Mouse (Mus musculus) gonadal fat pad, adult 2 months (tissue): ENCODE results near the gene St8sia1. TPM values are rescaled to one million over a fixed set of nuclear protein-coding genes. Genes with fewer than 3 reads are reported as not detected.

Experiments
- DNase-seq: peaks from one replicate; pipeline ENCODE4 v3.0.0-alpha.2; 2012; ENCODE audit warnings: low read depth
- polyA plus RNA-seq: library from polyadenylated mRNA; depleted of rRNA; stranded (reverse); fragments of >200 nt; gene quantifications from 2 replicates; pipeline ENCODE4 v1.2.3, GENCODE M21; 2012

Gene St8sia1
- polyA plus RNA-seq, 1 experiment: 0.04 TPM

DNA sequence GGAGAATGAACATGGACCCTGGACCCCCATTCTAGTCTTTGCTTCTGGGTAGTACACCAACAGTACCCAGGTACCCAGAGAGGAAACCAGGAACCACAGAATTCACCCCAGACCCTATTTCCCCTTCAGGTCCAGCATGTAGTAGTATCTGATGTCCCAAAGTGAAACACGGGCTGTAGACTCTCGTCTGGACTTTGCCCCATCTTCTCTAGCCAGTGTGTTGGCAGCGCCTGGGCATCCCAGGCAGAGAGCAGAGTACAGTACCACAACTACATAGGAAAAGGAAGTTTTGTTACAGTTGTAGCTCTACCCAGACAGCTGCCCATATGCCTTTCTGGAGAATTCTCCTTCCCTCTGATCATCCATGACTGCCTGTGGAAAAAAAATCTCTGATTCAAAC is 134.0 kb downstream of the St8sia1 start:
- no peak for DNase-seq

GRCm38 (mm10) chr6:142825449-142825848 is 138.8 kb downstream of the St8sia1 start:
- no peak for DNase-seq

- no peak for DNase-seq
These were observed 141.1 kb downstream of the St8sia1 start for GRCm38 (mm10) chr6:142823008-142823787.

DNA sequence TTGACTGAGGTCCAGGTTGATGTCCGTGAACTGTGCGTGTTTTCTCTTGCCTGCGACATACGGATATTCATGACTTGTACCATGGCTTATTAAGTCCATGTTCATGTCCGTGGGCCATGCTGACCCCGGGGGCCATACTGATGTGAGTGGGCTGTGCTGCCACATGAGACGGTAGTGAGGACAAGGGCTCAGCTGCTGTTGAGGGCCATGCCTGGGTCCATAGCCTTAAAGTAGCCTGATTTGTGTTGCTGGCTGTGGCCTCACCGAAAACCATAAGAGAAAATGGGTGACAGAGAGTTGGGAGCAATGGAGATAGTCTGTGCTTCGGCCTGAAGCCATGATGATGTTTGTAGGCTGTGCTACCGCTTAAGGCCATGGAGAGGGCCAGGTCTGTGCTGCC is 145.9 kb downstream of the St8sia1 start:
- no peak for DNase-seq

GRCm38 (mm10) chr6:142815513-142815912 is 148.7 kb downstream of the St8sia1 start:
- DNase-seq: no peak

DNA sequence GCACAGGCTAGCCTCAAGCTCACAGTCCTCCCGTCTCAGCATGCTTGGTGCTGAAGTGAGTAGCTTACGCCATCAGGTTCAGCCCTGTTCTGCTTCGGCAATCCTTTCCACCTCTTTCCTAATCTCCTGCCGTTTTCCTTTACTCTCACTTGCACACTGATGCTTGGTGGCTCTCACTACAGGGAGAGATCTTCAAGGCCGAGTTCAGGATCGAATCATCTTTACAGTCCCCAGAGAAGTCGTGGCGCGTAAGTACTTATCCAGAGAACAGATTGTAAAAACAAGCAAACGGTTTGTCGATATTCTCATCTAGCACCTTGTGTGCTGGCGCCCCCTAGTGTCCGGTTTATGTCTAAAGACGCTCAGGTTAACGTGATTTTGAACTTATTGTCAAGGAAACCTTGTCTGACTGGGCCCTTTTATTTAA is 149.7 kb downstream of the St8sia1 start:
- peak; percentile 6 for DNase-seq

- DNase-seq: no peak
These were observed 150.2 kb downstream of the St8sia1 start for GRCm38 (mm10) chr6:142814011-142814410.

DNA sequence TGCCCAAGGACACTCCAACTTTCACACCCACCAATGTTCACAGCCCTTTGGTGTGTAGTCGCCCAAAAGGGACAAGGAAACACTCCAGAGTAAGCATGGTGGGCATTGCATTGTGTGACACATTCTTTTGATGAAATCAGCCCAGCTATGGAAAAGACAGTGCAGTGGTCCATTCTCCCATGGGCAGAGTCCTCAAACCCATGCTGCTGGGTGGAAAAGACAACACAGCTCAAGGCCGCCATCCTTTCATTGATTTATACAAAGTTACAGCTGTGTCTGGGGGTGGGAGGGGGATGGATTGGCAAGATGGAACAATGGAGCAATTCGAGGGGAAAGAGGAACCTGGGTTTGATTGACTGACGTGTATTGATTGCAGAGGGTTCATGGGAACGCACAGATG is 151.3 kb downstream of the St8sia1 start:
- no peak for DNase-seq

GRCm38 (mm10) chr6:142810239-142810638 is 154.0 kb downstream of the St8sia1 start:
- no peak for DNase-seq

GRCm38 (mm10) chr6:142809373-142810098 is 154.7 kb downstream of the St8sia1 start:
- no peak for DNase-seq

- DNase-seq: no peak
These were observed 157.9 kb downstream of the St8sia1 start for GRCm38 (mm10) chr6:142806326-142806725.

GRCm38 (mm10) chr6:142804402-142804801 is 159.8 kb downstream of the St8sia1 start, which contains the start of gene Sult6b2:
Gene Sult6b2 (minus strand): TSS chr6:142804502.
- no peak for DNase-seq

GRCm38 (mm10) chr6:142802617-142803525 is 161.4 kb downstream of the St8sia1 start:
- no peak for DNase-seq

DNA sequence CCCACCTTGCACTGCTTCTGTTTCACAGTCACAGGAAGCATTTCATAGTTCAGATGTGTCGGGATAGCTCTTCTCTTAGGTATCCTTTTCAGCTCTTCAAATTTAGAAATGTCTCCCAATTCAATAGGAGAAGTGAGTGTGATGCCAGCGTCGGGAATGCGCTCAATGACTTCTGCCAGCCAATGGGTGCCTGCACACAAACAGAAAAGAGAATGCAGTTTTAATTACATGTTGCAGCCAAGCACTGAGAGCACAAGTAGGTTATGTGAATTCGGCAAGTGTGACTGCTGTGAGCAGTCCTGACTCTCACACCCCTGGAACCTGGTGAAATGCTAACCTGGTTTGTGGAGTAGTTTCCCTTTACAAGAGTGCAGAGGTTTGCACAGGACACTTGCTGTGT is 162.6 kb downstream of the St8sia1 start:
- no peak for DNase-seq

- DNase-seq: no peak
These were observed 164.4 kb downstream of the St8sia1 start for GRCm38 (mm10) chr6:142799704-142800374.

DNA sequence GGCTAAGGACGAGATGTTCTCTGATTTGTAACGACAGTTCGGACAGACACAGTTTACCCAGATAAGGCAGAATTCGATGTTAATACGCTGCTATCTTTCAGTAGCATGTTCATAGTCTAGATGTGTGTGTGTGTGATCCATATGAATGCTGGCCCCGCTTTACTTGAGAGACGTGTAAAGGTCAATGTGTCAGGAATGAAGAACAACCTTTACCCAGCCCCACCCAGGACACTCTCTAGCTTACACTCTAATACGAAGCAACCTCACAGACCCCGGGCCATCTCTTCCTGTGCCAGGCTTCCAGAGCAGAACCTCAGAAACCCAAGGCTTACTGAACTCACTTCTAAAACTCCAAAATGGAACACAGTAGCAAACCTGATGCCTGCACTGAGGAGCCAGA is 165.4 kb downstream of the St8sia1 start:
- no peak for DNase-seq

GRCm38 (mm10) chr6:142797996-142798395 is 166.3 kb downstream of the St8sia1 start:
- DNase-seq: no peak

DNA sequence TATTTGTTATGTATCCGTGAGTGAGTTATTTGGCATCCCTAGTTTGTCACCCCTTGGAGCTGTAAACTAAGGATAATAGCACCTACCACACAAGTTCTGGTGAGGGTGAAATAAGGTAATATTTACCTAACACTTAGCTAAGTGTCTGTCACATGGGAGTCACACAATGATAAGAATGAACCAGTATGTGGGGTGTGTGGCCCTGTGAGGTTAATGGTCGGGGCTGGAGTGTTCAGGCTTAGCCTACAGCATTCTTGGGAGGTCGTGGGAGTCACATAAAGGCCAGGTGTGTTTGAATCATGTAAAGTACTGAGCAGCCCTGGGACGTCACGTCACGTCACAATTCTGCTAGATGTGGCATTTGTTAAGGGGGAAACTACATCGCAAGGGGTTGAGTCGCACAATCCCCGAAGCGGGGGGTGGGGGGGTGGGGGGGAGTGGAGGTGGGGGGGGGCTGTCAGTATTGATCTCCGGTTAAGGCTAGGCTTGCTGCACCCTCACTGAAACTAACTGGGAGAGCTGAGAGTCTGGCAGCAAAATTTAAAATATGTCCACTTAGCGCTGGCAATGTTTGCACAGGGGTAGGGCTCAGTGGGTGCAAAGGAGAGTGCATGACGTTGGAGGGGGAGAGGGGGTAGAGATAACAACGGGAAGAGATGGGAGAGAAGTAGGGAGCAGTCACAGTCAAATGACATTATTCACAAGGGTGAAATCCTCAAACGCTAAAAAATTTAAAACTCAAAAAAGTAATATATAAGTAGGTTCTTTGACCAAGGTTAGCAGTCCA is 168.4 kb downstream of the St8sia1 start:
- no peak for DNase-seq

DNA sequence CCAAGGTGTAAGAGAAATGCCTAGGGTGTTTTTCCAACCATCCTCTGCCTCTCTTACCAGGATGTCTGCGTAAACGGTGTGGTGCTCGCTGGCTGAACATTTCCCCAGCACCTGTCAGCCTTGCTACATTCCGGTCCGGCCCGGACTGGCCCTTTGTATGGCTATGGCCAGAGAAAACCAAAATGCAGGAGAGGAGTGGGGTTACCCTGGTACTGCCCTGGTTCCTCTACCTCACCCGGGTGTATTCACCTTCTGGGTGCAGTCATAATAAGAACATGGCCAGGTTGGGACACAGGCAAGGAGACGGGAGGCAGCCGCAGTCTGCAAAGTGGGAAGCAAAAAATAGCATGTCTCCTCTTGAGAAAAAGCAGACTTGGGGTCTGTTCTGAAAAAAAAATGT is 169.2 kb downstream of the St8sia1 start:
- no peak for DNase-seq

DNA sequence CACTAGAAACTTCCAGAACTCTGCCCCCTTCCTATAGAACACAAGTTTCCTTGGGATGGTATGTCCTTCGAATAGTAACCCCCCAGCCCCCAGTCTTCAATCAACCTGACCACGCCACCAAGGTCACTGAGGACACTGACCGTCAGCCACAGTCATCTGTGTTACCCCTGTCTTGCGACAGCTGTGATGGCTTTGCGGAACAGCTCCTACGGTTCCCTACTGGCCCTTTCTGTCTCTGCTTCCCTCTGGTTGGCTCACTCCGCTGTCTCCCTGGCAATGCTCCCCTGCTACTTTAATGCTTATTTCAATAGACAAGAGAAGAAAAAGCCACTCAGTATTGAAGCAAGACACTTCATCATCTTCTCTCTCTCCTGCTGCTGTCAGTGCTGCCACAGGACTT is 170.8 kb downstream of the St8sia1 start:
- no peak for DNase-seq
